Mouse (Mus musculus) ovary, postnatal 10 days (tissue): ENCODE results near the gene Kcnj14.

ENCODE experiments used
- DNase-seq: peaks from one replicate; pipeline ENCODE4 v3.0.0; 2022; ENCODE audit warnings: low spot score

Gene Kcnj14

GRCm38 (mm10) chr7:45831128-45831525, 6.5 kb upstream of the Kcnj14 start:
- no peak for DNase-seq

DNA sequence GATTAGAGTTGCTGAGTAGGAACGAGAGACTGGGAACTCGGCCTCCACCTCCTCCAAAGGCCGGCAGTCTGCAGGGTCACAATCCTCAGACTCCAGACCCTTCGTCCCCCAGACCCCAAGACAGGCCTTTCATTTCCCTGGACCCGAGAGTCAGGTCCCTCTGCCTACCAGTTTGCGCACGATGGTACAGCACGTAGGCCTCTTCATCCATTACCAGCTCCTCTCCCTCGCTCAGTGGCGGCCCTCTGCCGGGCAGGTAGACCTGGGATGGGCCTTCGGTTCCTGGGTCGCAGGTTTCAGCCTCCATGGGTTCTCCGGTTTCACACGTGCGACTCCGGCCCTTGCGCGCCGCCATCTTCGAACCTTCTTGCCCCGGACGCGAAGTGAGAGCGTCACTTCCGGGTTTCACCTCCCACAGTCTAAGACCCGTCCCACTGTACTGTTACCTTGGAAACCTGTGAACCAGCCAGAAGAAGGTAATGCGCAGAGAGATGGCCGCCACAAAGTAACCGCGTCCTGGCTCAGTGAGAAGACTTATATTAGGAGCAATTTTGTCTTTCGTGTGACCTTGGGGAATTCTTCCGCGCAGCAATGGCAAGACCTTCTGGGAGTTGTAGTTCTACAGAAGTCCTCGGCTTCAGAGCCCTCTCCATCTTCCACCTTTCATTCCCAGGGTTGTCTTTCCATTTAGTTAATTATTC, 6.0 kb upstream of the Kcnj14 start, which contains the start of gene Grwd1:
TSS of gene Grwd1 (minus strand) at position 518 of the 701 bp plus-strand sequence.
- DNase-seq = peak; percentile 63

DNA sequence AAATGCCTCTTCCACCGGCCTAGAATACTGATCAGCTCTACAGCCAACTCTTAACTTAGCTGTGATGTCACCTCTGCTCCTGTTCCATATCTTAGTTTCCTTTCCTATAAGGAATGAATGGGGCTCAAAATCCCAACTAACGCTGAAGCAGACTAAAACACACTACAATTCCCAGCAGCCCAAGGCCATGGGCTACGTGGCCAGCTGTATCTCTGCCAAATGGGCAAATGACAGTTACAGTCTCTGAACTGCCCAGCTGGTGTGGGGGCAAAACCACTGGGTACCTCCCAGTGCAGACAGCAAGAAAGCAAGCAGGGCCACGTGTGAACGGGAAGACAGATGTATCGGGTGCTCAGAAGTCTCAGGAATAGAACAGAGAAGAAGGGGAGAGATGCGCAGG, 2.0 kb upstream of the Kcnj14 start:
- no peak for DNase-seq

DNA sequence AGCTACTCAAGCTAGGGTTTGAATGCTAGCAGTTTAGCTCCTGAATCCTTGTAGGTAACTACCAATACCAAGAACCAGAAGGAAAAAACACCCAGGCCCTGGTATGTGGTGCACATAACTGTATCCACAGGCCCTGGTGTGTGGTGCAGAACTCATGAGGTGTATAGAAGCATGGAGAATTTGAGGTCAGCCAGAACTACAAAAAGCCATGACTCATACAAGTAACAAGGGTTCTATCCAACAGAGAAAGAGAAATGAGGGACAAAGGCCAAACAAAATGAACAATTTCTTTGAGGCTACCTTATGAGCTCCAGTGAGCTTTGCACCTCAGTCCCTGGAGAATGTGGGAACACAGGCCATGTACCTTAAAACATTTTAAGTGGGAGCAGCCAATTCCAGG, 3.7 kb downstream of the Kcnj14 start:
- no peak for DNase-seq

GRCm38 (mm10) chr7:45819843-45820242, 4.7 kb downstream of the Kcnj14 start:
- DNase-seq = no peak

GRCm38 (mm10) chr7:45815984-45816351, 8.6 kb downstream of the Kcnj14 start:
- DNase-seq = no peak

- DNase-seq = no peak
Observed at GRCm38 (mm10) chr7:45815323-45815983, 9.1 kb downstream of the Kcnj14 start.

DNA sequence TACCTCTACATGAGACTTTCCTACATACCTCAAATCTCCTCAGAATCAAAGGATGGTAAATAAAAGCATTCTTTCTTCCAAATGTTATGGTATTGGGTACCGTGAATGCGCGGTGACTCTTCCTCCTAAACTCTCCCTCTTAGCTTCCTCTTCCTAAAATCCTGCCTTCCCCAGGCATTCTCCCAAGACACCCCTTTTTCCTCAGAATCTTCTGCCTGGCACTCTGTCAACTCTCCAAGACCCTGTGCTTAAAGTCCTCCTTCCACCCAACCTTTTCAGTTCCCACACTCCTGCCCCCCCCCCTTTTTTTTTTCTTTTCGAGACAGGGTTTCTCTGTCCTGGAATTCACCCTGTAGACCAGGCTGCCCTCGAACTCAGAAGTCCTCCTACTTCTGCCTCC, 9.7 kb downstream of the Kcnj14 start:
- no peak for DNase-seq

DNA sequence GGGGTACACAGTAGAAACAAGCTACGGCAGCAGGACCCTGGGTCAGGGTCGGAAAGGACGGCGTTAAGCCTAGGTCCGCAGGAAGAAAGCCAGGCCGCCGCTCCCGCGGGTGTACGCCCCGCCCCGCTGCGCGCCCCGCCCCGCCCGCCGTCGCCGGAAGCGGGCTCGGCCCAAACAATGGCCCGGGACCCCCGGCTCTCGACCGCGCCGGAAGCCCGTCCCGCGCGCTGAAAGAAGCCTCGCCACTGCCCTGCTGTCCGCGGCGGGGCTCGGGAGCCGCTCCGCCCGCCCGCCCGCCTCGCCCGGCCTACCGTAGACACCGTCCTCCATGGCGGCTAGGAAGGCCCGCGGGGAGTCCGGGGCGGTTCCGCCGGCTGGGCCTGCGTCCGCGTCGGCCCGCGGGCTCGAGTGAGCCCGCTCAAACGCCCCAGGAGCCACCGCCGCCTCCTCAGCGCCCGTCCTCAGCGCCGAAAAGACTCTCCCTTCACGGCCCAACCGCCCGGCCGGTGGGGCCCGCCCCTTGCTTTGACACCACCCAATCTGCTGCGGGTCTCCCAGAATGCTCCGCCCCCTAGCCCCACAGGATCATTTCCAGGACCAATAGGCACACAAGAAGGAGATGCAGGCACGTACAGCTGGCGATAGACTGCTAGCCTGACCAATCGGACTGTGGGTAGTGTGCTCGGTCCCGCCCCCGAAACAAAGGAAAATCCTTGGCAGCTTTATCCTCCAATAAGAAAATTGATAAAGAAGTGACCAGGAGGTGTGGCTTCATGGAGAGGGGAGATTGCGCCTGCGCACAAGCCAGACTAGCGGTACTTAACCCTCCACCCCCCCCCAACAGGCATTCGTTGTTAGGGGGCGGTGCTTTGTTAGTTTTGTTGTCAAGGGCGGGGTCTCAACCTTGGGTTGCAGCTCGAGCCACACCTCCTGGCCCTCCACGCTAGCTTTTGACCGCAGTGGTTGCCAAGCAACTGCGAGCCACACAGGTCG, 10.5 kb downstream of the Kcnj14 start, which contains the start of gene Cyth2:
TSS of gene Cyth2 (minus strand) at position 795 of the 993 bp plus-strand sequence.
- peak; percentile 96 for DNase-seq

DNA sequence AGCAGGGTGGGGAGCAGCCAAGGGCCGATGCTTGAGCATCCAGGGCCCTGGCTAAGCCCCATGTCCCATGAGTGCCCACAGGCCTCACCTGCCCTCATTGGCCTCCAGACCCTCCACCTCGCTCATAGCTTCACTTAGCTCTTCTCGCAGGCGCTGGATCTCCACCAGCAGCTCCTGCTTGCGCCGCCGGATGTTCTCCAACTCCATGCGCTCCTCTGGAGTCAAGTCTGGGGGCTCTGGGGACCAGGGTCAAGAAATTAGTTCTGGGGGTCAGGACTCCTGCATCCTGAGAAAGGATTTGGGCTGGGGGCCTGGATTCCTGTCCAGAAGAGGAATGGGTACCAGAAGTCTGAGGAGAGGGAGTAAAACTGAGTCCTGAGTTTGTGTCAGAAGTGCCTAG, 11.7 kb downstream of the Kcnj14 start:
- no peak for DNase-seq

- DNase-seq = no peak
Observed at GRCm38 (mm10) chr7:45809276-45810075, 15.1 kb downstream of the Kcnj14 start.

- no peak for DNase-seq
Observed at GRCm38 (mm10) chr7:45808471-45808870, 16.1 kb downstream of the Kcnj14 start.

DNA sequence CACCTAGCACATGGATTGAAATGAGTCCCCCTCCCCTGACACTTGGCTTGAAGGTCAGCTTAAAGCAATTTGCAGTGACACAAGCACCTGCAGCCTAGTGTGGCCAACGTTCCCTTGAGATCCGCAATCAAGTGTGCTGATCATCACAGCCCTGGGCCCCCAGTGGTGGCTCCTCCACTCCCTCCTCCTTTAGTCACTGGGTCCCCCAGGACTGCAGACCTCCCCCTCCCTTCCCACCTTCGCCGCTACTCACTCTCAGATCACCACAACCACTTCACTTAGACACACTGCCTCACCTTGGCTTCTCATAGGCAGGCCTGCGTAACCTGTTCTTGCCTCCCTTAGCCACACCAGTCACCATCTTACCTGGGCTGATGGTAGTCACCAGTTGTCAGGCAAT, 18.6 kb downstream of the Kcnj14 start:
- no peak for DNase-seq

DNA sequence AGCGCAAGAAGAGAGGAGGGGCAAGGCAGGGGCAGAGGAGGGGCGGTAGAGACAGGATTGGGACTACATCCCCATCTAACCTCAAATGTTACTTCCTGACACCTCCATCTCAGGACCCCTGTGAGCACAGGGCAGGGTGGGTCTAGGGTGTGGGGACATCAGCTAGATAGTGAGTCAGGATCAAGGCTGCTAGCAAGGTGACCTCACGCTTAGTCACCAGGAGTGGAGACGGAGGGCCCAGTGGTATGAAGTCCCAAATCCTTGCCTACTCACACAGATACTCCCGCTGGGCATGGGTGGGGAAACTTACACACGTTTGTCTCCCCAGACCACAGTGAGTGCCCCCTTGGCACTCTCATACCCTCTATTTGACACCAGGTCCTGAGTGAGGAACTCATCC, 22.0 kb downstream of the Kcnj14 start:
- no peak for DNase-seq

DNA sequence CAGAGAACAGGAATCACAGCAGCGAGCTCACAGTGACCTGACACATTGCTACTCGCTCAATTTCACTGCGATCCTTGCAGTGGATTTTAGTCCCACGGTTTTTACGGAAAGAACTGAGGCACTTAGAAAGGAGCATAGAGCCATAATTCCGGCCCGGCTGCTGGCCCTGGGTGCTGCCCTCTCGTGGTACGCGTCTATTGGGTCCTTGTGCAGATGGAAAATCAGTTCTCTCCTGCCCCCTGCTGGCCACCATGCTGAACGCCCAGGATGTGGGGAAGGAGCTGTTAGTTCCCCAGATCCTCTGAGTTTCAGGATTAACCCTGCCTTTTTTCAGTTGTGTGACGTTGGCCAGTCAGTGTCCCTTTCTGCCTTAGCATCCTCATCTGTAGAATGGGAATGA, 23.2 kb downstream of the Kcnj14 start:
- DNase-seq = peak; percentile 82

GRCm38 (mm10) chr7:45800546-45801204, 23.9 kb downstream of the Kcnj14 start:
- no peak for DNase-seq

GRCm38 (mm10) chr7:45800001-45800400, 24.6 kb downstream of the Kcnj14 start:
- no peak for DNase-seq

- no peak for DNase-seq
Observed at GRCm38 (mm10) chr7:45798931-45799330, 25.7 kb downstream of the Kcnj14 start.

- DNase-seq = no peak
Observed at GRCm38 (mm10) chr7:45798511-45798836, 26.1 kb downstream of the Kcnj14 start.

GRCm38 (mm10) chr7:45797661-45798510, 26.7 kb downstream of the Kcnj14 start:
- no peak for DNase-seq
